ENCODE assay signal across 8 mouse cellular contexts in the genomic region with DNA sequence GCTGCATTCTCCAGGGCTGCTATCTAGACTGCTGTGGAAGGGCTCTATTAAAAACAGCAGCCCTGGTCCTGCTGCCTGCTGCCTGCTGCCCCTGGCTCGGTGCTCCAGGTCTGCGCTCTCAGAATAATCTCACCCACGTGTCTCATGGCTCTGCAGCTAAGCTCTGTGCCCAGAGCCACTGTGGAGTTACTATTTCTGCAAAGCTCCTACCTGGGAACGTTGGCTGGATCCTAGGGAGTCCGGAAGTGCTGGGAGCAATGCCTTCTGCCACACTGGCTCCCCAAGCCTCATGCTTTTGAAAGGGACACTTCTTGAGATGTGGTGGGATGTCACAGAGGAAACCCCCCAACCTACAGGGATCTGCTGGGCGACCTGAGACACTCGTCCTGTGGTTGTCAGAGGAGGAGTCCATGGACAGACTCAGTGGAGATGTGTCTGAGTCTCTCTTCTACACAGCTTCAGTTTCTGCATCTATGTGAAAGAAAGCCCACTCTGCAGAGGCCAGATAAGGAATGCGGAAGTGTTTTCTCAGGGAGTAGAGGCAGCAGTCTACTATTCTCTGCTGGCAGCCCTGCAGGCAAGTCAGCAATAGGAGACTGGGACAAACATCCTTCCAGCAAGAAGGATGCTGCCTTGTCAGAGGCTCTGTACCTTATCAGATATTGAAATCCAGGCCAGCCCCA.
A peak's percentile ranks its signal among the peaks of the same experiment; 100 is the strongest.
DNase-seq lines count a peak whose midpoint lies in the region; ATAC-seq lines count a peak whose summit lies in the region.

No protein-coding gene starts in this region.

- no peak overlapping the region for H3K27ac ChIP-seq in lung, embryonic 16.5 days (ENCODE audit: low read length)
- no peak overlapping the region for H3K27ac ChIP-seq in embryonic facial prominence, embryonic 11.5 days (replicated peaks; ENCODE audit: low read depth, low read length)
- peak overlapping the region; percentile 86 for H3K27ac ChIP-seq in heart, embryonic 16.5 days (ENCODE audit: low read length)
- 0 out of 2 replicates have a peak overlapping the region, but pooled peaks have one; percentile 28 for H3K27ac ChIP-seq in neural tube, embryonic 14.5 days (ENCODE audit: low read depth, low read length)

- H3K36me3 ChIP-seq in lung, embryonic 16.5 days (ENCODE audit: control insufficient read depth, insufficient read depth, low read length): no peaks in the 10 kb centered on the region
- no peaks in the 10 kb centered on the region for H3K36me3 ChIP-seq in embryonic facial prominence, embryonic 11.5 days (replicated peaks; ENCODE audit: control insufficient read depth, insufficient read depth, low read depth, low read length)
- no peaks in the 10 kb centered on the region for H3K36me3 ChIP-seq in heart, embryonic 16.5 days (ENCODE audit: control insufficient read depth, insufficient read depth)
- H3K36me3 ChIP-seq in neural tube, embryonic 14.5 days (ENCODE audit: control insufficient read depth, insufficient read depth, low read length): no peaks in the 10 kb centered on the region

- 48% methylated on average over 8 of the region's 8 CpGs for WGBS in lung, embryonic 16.5 days
- 30% methylated on average over 8 of the region's 8 CpGs for WGBS in embryonic facial prominence, embryonic 11.5 days
- 19% methylated on average over 8 of the region's 8 CpGs for WGBS in heart, embryonic 16.5 days
- 49% methylated on average over 8 of the region's 8 CpGs for WGBS in neural tube, embryonic 14.5 days

- no peak for DNase-seq in lung, postnatal 14 days
- no peak for DNase-seq in embryonic facial prominence, embryonic 11.5 days (ENCODE audit: low spot score)
- DNase-seq in ovary, postnatal 10 days (ENCODE audit: low spot score): no peak
- DNase-seq in spleen, postnatal 36 days (ENCODE audit: low spot score in 2 of 2): no peak
- DNase-seq in embryo, embryonic 10.5 days (ENCODE audit: low spot score): no peak

- H3K4me3 ChIP-seq in lung, embryonic 16.5 days (ENCODE audit: low read length): no peak overlapping the region
- H3K4me3 ChIP-seq in embryonic facial prominence, embryonic 11.5 days (ENCODE audit: low read depth, low read length): no peak overlapping the region
- no peak overlapping the region for H3K4me3 ChIP-seq in heart, embryonic 16.5 days (ENCODE audit: low read length)
- no peak overlapping the region for H3K4me3 ChIP-seq in neural tube, embryonic 14.5 days (ENCODE audit: low read depth, low read length)

- peaks cover 3% of the 10 kb centered on the region; the same call in 1 of the 2 replicates for H3K4me1 ChIP-seq in lung, embryonic 16.5 days (replicated peaks; ENCODE audit: control insufficient read depth, insufficient read depth, low read length)
- H3K4me1 ChIP-seq in embryonic facial prominence, embryonic 11.5 days (ENCODE audit: control insufficient read depth, insufficient read depth, low read length): no peaks in the 10 kb centered on the region; the same call in 1 of the 2 replicates
- H3K4me1 ChIP-seq in heart, embryonic 16.5 days (ENCODE audit: control insufficient read depth, insufficient read depth, low read length): peaks cover 20% of the 10 kb centered on the region
- peaks cover 27% of the 10 kb centered on the region for H3K4me1 ChIP-seq in neural tube, embryonic 14.5 days (ENCODE audit: control insufficient read depth, insufficient read depth, low read length)

- no peak overlapping the region for H3K4me2 ChIP-seq in lung, embryonic 16.5 days (ENCODE audit: low read depth, low read length)
- H3K4me2 ChIP-seq in embryonic facial prominence, embryonic 11.5 days (ENCODE audit: low read depth, low read length): no peak overlapping the region; the same call in 1 of the 2 replicates
- H3K4me2 ChIP-seq in heart, embryonic 16.5 days (ENCODE audit: low read depth, low read length): peak overlapping the region; percentile 47
- no peak overlapping the region for H3K4me2 ChIP-seq in neural tube, embryonic 14.5 days (ENCODE audit: low read depth, low read length)

- ATAC-seq in lung, embryonic 16.5 days (ENCODE audit: low read depth): 0 out of 2 replicates have a peak, but pooled peaks have one; percentile 28
- ATAC-seq in embryonic facial prominence, embryonic 11.5 days (replicated peaks; ENCODE audit: insufficient number of reproducible peaks, low FRiP score, low TSS enrichment, low read depth): peak; percentile 26; the same call in 1 of the 2 replicates
- ATAC-seq in heart, embryonic 16.5 days (replicated peaks; ENCODE audit: extremely low read depth, insufficient read depth, low FRiP score): peak; percentile 90
- no peak for ATAC-seq in neural tube, embryonic 14.5 days (ENCODE audit: low read depth)

- H3K9ac ChIP-seq in lung, embryonic 16.5 days (ENCODE audit: low read length): no peak overlapping the region
- peak overlapping the region; percentile 18; the same call in 1 of the 2 replicates for H3K9ac ChIP-seq in embryonic facial prominence, embryonic 11.5 days (replicated peaks; ENCODE audit: low read length)
- 0 out of 2 replicates have a peak overlapping the region, but pooled peaks have one; percentile 19 for H3K9ac ChIP-seq in heart, embryonic 16.5 days (ENCODE audit: low read length)
- no peak overlapping the region for H3K9ac ChIP-seq in neural tube, embryonic 14.5 days (replicated peaks; ENCODE audit: low read depth, low read length)

- no peaks in the 10 kb centered on the region for H3K27me3 ChIP-seq in lung, embryonic 16.5 days (ENCODE audit: control insufficient read depth, insufficient read depth, low read depth, low read length)
- H3K27me3 ChIP-seq in embryonic facial prominence, embryonic 11.5 days (ENCODE audit: control insufficient read depth, insufficient read depth, low read length): no peaks in the 10 kb centered on the region
- H3K27me3 ChIP-seq in heart, embryonic 16.5 days (ENCODE audit: control insufficient read depth, insufficient read depth, low read length): no peaks in the 10 kb centered on the region
- H3K27me3 ChIP-seq in neural tube, embryonic 14.5 days (ENCODE audit: control insufficient read depth, insufficient read depth, low read length): no peaks in the 10 kb centered on the region

- no peaks in the 10 kb centered on the region for H3K9me3 ChIP-seq in lung, embryonic 16.5 days (ENCODE audit: control insufficient read depth, low read length)
- H3K9me3 ChIP-seq in embryonic facial prominence, embryonic 11.5 days (replicated peaks; ENCODE audit: control insufficient read depth, low read length): no peaks in the 10 kb centered on the region
- H3K9me3 ChIP-seq in heart, embryonic 16.5 days (replicated peaks; ENCODE audit: control insufficient read depth, low read length): no peaks in the 10 kb centered on the region
- H3K9me3 ChIP-seq in neural tube, embryonic 14.5 days (ENCODE audit: control insufficient read depth, low read length): no peaks in the 10 kb centered on the region

Comparison
In these comparisons a context has a peak if more than half of its experiments do, and no peak if none do; other contexts are left out.
1. H3K27ac ChIP-seq: peak in heart, embryonic 16.5 days (single experiment) and neural tube, embryonic 14.5 days (single experiment); none in lung, embryonic 16.5 days (single experiment) and embryonic facial prominence, embryonic 11.5 days (single experiment).
2. H3K9ac ChIP-seq: peak in embryonic facial prominence, embryonic 11.5 days (single experiment) and heart, embryonic 16.5 days (single experiment); none in lung, embryonic 16.5 days (single experiment) and neural tube, embryonic 14.5 days (single experiment).